Mouse (Mus musculus) heart, embryonic 16.5 days (tissue): ENCODE measurements around the gene Gm20479. TPM values are rescaled to one million over a fixed set of nuclear protein-coding genes. Genes with fewer than 3 reads are reported as not detected.
A peak's percentile ranks its signal among the peaks of the same experiment; 100 is the strongest.

Experiments used
- ATAC-seq: fragments of 200-750 bp; cut with Nextera tagmentation; replicated peaks from 2 replicates; pipeline ENCODE4 v1.8.0; 2017; ENCODE audit warnings: moderate number of reproducible peaks; ENCODE audit not compliant: insufficient read depth, low FRiP score; ENCODE audit errors: extremely low read depth
- H3K27ac ChIP-seq: fragments of 300-500 bp; sonication (generic); 2 replicates; pipeline ENCODE4 v1.5.1; 2014; ENCODE audit warnings: mild to moderate bottlenecking, low read length, control low read depth, moderate library complexity
- H3K27me3 ChIP-seq: fragments of 300-500 bp; sonication (generic); 2 replicates; pipeline ENCODE4 v1.6.1; 2014; ENCODE audit warnings: low read length, mixed read lengths; ENCODE audit not compliant: control insufficient read depth, insufficient read depth
- H3K36me3 ChIP-seq: fragments of 300-500 bp; sonication (generic); 2 replicates; pipeline ENCODE4 v1.6.1; 2014; ENCODE audit not compliant: control insufficient read depth, insufficient read depth
- H3K4me1 ChIP-seq: fragments of 300-500 bp; sonication (generic); 2 replicates; pipeline ENCODE4 v1.6.1; 2014; ENCODE audit warnings: low read length, mixed read lengths; ENCODE audit not compliant: control insufficient read depth, insufficient read depth
- H3K4me2 ChIP-seq: fragments of 300-500 bp; sonication (generic); 2 replicates; pipeline ENCODE4 v1.6.1; 2014; ENCODE audit warnings: low read depth, mild to moderate bottlenecking, control low read depth, low read length
- H3K4me3 ChIP-seq: fragments of 300-500 bp; sonication (generic); 2 replicates; pipeline ENCODE4 v1.5.1; 2014; ENCODE audit warnings: mild to moderate bottlenecking, control low read depth, low read length
- H3K9ac ChIP-seq: fragments of 300-500 bp; sonication (generic); 2 replicates; pipeline ENCODE4 v1.6.1; 2014; ENCODE audit warnings: low read length, control low read depth
- H3K9me3 ChIP-seq: fragments of 300-500 bp; sonication (generic); replicated peaks from 2 replicates; pipeline ENCODE4 v1.6.1; 2016; ENCODE audit warnings: low read length; ENCODE audit not compliant: control insufficient read depth
- WGBS: fragments of 180-500 bp; shearing (Covaris S2); extraction: QIAGEN DNeasy Blood & Tissue Kit; methylation state at CpG from one replicate; pipeline ENCODE4 v1.1.7; 2014; 5-methylcytosine and 5-hydroxymethylcytosine counted together
- polyA plus RNA-seq: library from polyadenylated mRNA; unstranded; fragments of >200 nt; fragmentation: Nextera tagmentation; extraction: Ambion mirVana; gene quantifications from 2 replicates; pipeline ENCODE4 v1.2.1, GENCODE M21; 2015

Gm20479 gene
- polyA plus RNA-seq, 1 experiment from 2014 or later = not detected

DNA sequence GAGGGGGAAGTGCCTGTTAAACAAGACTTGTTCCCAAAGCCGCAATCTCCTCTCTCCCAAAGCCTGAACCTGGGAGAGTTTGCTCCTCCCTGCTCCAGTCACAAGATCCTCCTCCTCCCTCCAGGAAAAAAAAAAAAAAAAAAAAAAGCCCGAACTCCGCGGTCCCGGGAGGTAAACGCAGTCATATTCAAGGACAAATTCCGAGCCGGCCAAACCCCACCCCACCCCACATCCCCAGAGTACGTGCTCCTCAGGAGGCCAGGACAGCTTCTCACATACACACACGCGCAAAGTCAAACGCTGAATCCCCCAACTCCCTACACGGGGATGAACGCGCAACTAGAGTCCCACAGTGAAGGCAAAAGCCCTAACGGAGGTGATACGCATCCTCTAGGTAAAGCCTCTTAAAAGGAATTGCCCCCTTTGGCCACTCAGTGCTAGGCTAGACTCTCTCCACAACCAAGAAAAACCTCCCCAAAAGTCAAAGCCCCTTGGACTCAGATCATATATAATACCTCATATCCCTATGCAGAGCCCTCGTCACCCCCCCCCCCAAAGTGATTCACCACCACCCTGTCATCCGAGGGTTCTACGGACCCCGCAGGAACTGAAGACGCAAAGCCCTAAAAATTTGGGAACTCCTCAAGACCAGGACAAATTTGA is 38.4 kb upstream of the Gm20479 start:
- H3K4me3 ChIP-seq = peak overlapping the region; percentile 54
- 3% methylated on average over 22 of the region's 22 CpGs for WGBS
- ATAC-seq = no peak

DNA sequence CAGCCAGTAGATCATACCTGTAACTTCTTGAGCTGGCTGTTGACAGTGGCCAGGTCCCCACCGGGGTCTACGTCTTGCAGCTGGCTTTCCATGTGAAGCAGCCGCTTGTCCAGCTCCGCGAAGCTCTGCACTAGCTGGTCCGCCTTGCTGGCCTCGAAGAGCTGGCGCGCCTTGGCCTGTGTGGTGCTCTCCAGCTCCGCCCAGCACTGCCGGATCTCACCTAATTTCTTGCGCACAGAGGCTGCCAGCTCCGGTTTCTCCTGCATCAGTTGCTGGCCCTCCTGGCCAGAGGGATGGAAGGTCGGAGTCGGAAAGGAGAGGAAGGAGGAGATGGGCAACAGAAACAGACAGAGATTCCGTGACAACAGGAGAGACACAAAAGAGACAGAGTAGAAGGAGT is 34.2 kb upstream of the Gm20479 start:
- Histone ChIP-seq H3K4me3 (no peak overlapping the region), H3K4me2 (no peak overlapping the region), H3K9me3 (no peaks in the 10 kb centered on the region), H3K27me3 (peaks cover 54% of the 10 kb centered on the region), H3K36me3 (no peaks in the 10 kb centered on the region), H3K4me1 (no peaks in the 10 kb centered on the region), H3K27ac (no peak overlapping the region), H3K9ac (no peak overlapping the region)
- 35% methylated on average over 16 of the region's 16 CpGs for WGBS
- ATAC-seq = no peak

More for the DNA sequence above, 38.4 kb upstream of the Gm20479 start:
- Histone ChIP-seq H3K27ac (no peak overlapping the region), H3K9ac (no peak overlapping the region), H3K27me3 (peaks cover 79% of the 10 kb centered on the region), H3K9me3 (peaks cover 3% of the 10 kb centered on the region; the same call in 1 of the 2 replicates), H3K4me1 (no peaks in the 10 kb centered on the region), H3K4me2 (peak overlapping the region; percentile 74; the same call in 1 of the 2 replicates), H3K36me3 (no peaks in the 10 kb centered on the region)

DNA sequence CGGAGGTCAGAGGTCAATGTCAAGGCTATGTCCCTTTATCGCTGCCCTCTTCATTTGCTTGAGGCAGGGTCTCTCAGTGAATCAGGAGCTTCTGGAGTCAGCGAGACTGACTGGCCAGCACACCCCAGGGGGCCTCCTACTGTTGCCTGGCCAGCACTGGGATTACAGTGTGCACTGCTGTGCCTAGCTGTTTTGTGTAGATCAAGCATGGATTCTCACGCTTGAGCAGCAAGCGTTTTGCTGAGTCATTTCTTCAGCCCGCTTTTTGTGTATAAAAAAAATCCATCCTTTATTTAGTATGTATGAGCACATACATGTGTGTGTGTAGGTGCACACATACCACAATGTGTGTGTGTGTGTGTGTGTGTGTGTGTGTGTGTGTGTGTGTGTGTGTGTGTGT is 32.0 kb upstream of the Gm20479 start:
- Histone ChIP-seq H3K4me3 (no peak overlapping the region), H3K36me3 (no peaks in the 10 kb centered on the region), H3K9me3 (no peaks in the 10 kb centered on the region), H3K4me2 (no peak overlapping the region), H3K27me3 (peaks cover 33% of the 10 kb centered on the region), H3K9ac (no peak overlapping the region), H3K27ac (no peak overlapping the region), H3K4me1 (no peaks in the 10 kb centered on the region)
- ATAC-seq = no peak
- WGBS = 65% methylated on average over 6 of the region's 6 CpGs

DNA sequence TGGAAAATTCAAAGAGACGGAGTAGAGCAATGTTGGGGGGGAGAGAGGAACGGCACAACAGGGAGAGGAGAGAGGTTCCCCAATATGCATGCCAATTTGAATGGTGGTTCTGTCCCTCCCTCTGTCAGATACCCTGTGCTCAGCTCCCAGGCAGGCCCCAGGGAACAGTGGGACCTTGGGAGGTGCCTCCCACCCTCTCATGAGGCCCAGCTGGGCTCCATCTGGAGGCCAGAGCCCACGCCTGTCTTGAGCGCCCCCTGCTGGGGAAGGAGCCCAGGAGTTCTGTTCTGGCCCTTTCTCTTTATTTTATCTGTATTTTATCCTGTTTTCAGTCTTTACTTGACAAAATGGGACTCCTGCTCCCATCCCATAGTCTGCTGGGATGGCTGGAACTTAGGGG is 27.5 kb upstream of the Gm20479 start:
- Histone ChIP-seq H3K4me2 (no peak overlapping the region), H3K36me3 (no peaks in the 10 kb centered on the region), H3K4me1 (no peaks in the 10 kb centered on the region), H3K27ac (no peak overlapping the region), H3K9me3 (no peaks in the 10 kb centered on the region), H3K9ac (no peak overlapping the region), H3K4me3 (no peak overlapping the region), H3K27me3 (0 out of 2 replicates have a peak, but pooled peaks cover 2% of the 10 kb centered on the region)
- no peak; the same call in 1 of the 2 replicates for ATAC-seq
- 39% methylated on average over 4 of the region's 4 CpGs for WGBS

DNA sequence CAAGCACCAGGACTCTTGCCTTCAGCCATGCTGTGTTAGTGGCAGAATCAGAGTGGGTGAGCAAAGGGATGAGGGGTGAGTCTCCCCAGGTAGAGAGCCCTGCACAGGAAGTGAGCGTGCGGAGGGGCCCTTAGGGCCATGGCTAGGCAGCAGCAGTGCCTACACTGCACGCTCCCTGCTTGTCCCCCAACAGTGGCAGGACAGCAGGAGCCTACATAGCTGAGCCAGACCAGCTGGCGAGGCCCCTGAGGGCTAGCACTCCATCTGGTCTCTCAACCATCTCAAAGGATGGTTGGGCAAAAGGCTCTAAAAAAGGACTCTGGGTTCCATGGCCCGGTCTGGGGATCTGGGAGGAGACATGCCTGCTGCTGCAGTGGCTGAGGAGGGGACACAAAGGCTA is 26.9 kb upstream of the Gm20479 start:
- no peak for ATAC-seq
- H3K27me3 ChIP-seq = 0 out of 2 replicates have a peak, but pooled peaks cover 2% of the 10 kb centered on the region
- no peaks in the 10 kb centered on the region for H3K4me1 ChIP-seq
- 75% methylated on average over 5 of the region's 5 CpGs for WGBS
- no peak overlapping the region for H3K4me3 ChIP-seq
- no peaks in the 10 kb centered on the region for H3K36me3 ChIP-seq
- H3K9ac ChIP-seq = no peak overlapping the region
- H3K9me3 ChIP-seq = no peaks in the 10 kb centered on the region
- H3K4me2 ChIP-seq = no peak overlapping the region
- no peak overlapping the region for H3K27ac ChIP-seq

DNA sequence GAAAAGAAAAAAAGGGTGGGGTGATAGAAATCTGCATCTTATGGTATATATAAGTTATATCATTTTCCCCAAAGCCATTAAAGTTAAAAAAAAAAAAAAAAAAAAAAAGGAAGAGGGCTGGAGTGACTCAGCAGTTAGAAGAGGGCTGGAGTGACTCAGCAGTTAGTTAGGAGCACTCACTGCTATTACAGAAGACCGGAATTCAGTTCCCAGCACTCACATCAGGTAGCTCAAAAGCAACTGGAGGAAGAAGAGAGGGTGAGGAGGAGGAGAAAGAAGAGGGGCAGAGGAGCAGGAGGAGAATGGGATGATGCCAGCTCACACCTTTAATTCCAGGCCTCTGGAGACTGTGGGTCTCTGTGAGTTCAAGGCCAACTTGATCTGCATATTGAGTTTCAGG is 26.0 kb upstream of the Gm20479 start:
- Histone ChIP-seq H3K4me2 (no peak overlapping the region), H3K9ac (no peak overlapping the region), H3K27me3 (0 out of 2 replicates have a peak, but pooled peaks cover 7% of the 10 kb centered on the region), H3K4me3 (no peak overlapping the region), H3K4me1 (no peaks in the 10 kb centered on the region), H3K36me3 (no peaks in the 10 kb centered on the region), H3K27ac (no peak overlapping the region), H3K9me3 (no peaks in the 10 kb centered on the region)
- WGBS = 71% methylated on average over 1 of the region's 1 CpGs
- no peak for ATAC-seq

DNA sequence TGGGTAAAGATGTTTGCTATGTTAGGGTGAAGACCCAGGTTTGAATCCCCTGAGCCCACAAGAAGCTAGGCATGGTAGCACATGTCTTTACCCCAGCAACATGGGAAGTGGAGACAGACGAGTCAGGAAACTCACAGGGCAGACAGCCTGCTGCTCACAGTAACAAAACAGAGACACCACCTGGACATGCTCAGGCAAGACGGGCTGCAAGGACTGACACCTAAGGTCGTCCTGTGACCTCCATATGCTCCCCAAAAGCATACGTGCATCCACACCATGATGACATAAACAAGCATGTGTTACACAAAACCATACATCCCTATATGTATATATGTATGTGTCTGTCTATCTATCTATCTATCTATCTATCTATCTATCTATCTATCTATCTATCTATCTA is 24.3 kb upstream of the Gm20479 start:
- Histone ChIP-seq H3K27me3 (peaks cover 12% of the 10 kb centered on the region), H3K4me1 (no peaks in the 10 kb centered on the region)

DNA sequence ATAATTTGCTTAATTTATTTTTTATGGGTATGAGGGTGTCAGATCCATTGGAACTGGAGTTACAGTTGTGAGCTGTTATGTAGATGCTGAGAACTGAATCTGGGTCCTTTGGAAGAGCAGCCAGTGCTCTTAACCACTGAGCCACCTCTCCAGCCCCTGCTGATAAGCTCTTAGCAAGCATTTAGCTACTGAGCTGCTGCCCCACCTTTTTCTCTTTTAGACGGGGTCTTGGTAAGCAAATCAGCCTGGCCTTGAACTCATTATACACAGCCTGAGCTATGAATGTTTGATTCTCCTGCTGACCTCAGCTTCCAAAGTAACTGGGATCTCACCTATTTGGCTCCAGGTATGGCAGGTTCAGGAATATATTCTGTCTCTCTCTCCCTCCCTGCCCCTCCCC is 23.8 kb upstream of the Gm20479 start:
- Histone ChIP-seq H3K36me3 (no peaks in the 10 kb centered on the region), H3K4me3 (no peak overlapping the region), H3K9ac (no peak overlapping the region), H3K27me3 (peaks cover 17% of the 10 kb centered on the region), H3K4me2 (no peak overlapping the region), H3K4me1 (no peaks in the 10 kb centered on the region), H3K27ac (no peak overlapping the region), H3K9me3 (no peaks in the 10 kb centered on the region)
- no peak for ATAC-seq
- WGBS = 21% methylated on average over 1 of the region's 1 CpGs

More for the DNA sequence above, 24.3 kb upstream of the Gm20479 start:
- Histone ChIP-seq H3K4me3 (no peak overlapping the region), H3K9me3 (no peaks in the 10 kb centered on the region), H3K27ac (no peak overlapping the region), H3K36me3 (no peaks in the 10 kb centered on the region), H3K9ac (no peak overlapping the region), H3K4me2 (no peak overlapping the region)
- WGBS = 41% methylated on average over 4 of the region's 4 CpGs
- no peak for ATAC-seq

DNA sequence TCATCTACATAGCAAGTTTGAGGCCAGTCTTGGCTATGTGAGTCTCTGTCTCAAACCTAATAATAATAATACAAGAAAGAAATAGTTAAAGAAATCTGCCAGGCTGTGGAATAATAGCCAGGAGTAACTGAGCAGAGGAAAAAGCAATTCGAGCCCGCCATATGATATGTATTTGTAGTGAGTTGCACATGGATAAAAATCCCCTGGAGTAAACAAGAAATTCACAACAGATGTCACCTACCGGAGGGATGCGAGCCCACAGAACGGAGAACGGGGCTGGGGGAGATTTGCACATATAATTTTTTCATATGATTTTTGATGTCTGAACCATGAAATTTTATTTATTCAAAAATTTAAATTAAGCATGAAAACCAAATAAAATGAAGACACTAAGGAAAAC is 22.6 kb upstream of the Gm20479 start:
- ATAC-seq = no peak
- no peak overlapping the region for H3K4me3 ChIP-seq
- WGBS = 84% methylated on average over 6 of the region's 6 CpGs

More for the DNA sequence above, 22.6 kb upstream of the Gm20479 start:
- H3K27ac ChIP-seq = no peak overlapping the region
- peaks cover 23% of the 10 kb centered on the region for H3K27me3 ChIP-seq
- H3K36me3 ChIP-seq = no peaks in the 10 kb centered on the region
- no peak overlapping the region for H3K9ac ChIP-seq
- H3K9me3 ChIP-seq = no peaks in the 10 kb centered on the region
- no peaks in the 10 kb centered on the region for H3K4me1 ChIP-seq
- H3K4me2 ChIP-seq = no peak overlapping the region
